Mouse (Mus musculus): Measurements from ENCODE around the gene Dixdc1.

Gene Dixdc1

GRCm38 (mm10) chr9:50700921-50701691 lies 38.2 kb downstream of the Dixdc1 start:
- peak; percentile 16 to 24 for DNase-seq (ENCODE audit: low spot score in 2 of 2)

GRCm38 (mm10) chr9:50698418-50699409 lies 40.6 kb downstream of the Dixdc1 start:
- peak; percentile 15 to 33 for DNase-seq (ENCODE audit: low spot score in 2 of 2)

GRCm38 (mm10) chr9:50697706-50698041 lies 41.6 kb downstream of the Dixdc1 start:
- peak; percentile 77 to 81 for DNase-seq (ENCODE audit: low spot score in 2 of 2)

GRCm38 (mm10) chr9:50696851-50697705 lies 42.2 kb downstream of the Dixdc1 start:
- no peak for DNase-seq (ENCODE audit: low spot score in 2 of 2)

- no peak for DNase-seq (ENCODE audit: low spot score in 2 of 2)
These were observed 44.2 kb downstream of the Dixdc1 start for GRCm38 (mm10) chr9:50695153-50695552.

GRCm38 (mm10) chr9:50693631-50694030 lies 45.7 kb downstream of the Dixdc1 start:
- no peak for DNase-seq (ENCODE audit: low spot score in 2 of 2)

- no peak for DNase-seq (ENCODE audit: low spot score in 2 of 2)
These were observed 46.4 kb downstream of the Dixdc1 start for GRCm38 (mm10) chr9:50692626-50693580.

GRCm38 (mm10) chr9:50686866-50687652 lies 52.3 kb downstream of the Dixdc1 start:
- no peak for DNase-seq (ENCODE audit: low spot score in 2 of 2)

GRCm38 (mm10) chr9:50681727-50682126 lies 57.6 kb downstream of the Dixdc1 start:
- no peak for DNase-seq (ENCODE audit: low spot score in 2 of 2)

- no peak for DNase-seq (ENCODE audit: low spot score in 2 of 2)
These were observed 59.9 kb downstream of the Dixdc1 start for GRCm38 (mm10) chr9:50679406-50679805.

GRCm38 (mm10) chr9:50674771-50675170 lies 64.5 kb downstream of the Dixdc1 start:
- no peak for DNase-seq (ENCODE audit: low spot score in 2 of 2)

GRCm38 (mm10) chr9:50670690-50671089 lies 68.6 kb downstream of the Dixdc1 start:
- DNase-seq (ENCODE audit: low spot score in 2 of 2): peak in 1 of 2 experiments; percentile 18

GRCm38 (mm10) chr9:50667579-50668498 lies 71.5 kb downstream of the Dixdc1 start:
- no peak for DNase-seq (ENCODE audit: low spot score in 2 of 2)

GRCm38 (mm10) chr9:50666442-50666841 lies 72.9 kb downstream of the Dixdc1 start:
- no peak for DNase-seq (ENCODE audit: low spot score in 2 of 2)

- no peak for DNase-seq (ENCODE audit: low spot score in 2 of 2)
These were observed 74.5 kb downstream of the Dixdc1 start for GRCm38 (mm10) chr9:50664826-50665225.

- peak; percentile 24 to 35 for DNase-seq (ENCODE audit: low spot score in 2 of 2)
These were observed 78.9 kb downstream of the Dixdc1 start for GRCm38 (mm10) chr9:50660431-50660830.

GRCm38 (mm10) chr9:50659392-50660217 lies 79.7 kb downstream of the Dixdc1 start, which contains the start of gene Dlat:
TSS of gene Dlat (minus strand) at chr9:50659780.
- DNase-seq (ENCODE audit: low spot score in 2 of 2): peak; percentile 90 to 93
